Mouse (Mus musculus): ENCODE results near the gene Pabpc4. TPM values are rescaled to one million over a fixed set of nuclear protein-coding genes. Genes with fewer than 3 reads are reported as not detected.

Pabpc4 gene
- total and polyA plus RNA-seq, 3 experiments = 206 to 444 (median 318) TPM

DNA sequence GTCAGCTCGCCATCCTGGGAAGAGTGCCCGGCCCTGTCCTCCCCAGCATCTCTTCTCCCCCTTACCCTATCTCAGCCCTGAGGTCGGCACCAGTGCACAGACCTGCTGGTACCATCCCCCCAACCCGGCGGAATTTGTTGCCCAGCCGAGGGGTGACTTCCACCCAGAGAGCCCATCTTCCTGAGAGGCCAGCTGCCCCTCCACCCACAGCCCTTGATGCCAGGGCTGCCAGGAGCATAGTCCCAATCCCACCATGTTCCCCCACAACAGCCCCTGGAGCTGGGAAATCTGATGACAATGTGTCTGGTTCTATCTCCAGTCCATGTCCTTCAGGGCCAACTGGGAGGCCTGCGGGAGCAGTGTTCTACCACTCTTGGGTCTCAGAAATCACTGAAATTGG, 15.9 kb upstream of the Pabpc4 start:
- H3K4me1 ChIP-seq (ENCODE audit: control insufficient read depth in 1 of 2, insufficient read depth in 2 of 2) = no peaks in the 10 kb centered on the region
- H3K4me2 ChIP-seq (ENCODE audit: insufficient read depth, low read depth, poor library complexity, severe bottlenecking) = no peak overlapping the region
- DNase-seq (ENCODE audit: extremely low read depth) = no peak
- in situ Hi-C loops (cut with MboI; ENCODE audit: low pct_ligation_motif_present, low pct_unique_long_range_greater_than_20kb, low sequenced_read_pairs) = no loop called here
- no peaks in the 10 kb centered on the region for H3K36me3 ChIP-seq (replicated peaks in 1 of 2; ENCODE audit: control insufficient read depth in 1 of 2, insufficient read depth in 1 of 2, low read length in 1 of 2)
- H3K79me2 ChIP-seq (replicated peaks; ENCODE audit: control insufficient read depth, extremely low read depth, insufficient read depth, poor library complexity, severe bottlenecking) = no peaks in the 10 kb centered on the region
- dilution Hi-C loops (cut with MboI; ENCODE audit: extremely low pct_ligation_motif_present, extremely low pct_unique_long_range_greater_than_20kb, low sequenced_read_pairs) = no loop called here
- no peak overlapping the region for H3K27ac ChIP-seq (ENCODE audit: insufficient read depth, low read depth)
- H3K9me3 ChIP-seq (replicated peaks; ENCODE audit: low read length) = no peaks in the 10 kb centered on the region
- H3K27me3 ChIP-seq (replicated peaks) = peaks cover 82% of the 10 kb centered on the region
- no peak overlapping the region for H3K4me3 ChIP-seq (replicated peaks in 1 of 3; ENCODE audit: low read depth in 2 of 3, low read length in 2 of 3, poor library complexity in 1 of 3)
- H3K9ac ChIP-seq (ENCODE audit: insufficient read depth, low read depth) = no peak overlapping the region
- no peak for TF ChIP-seq UBTF (IDR thresholded peaks at IDR 0.05; ENCODE audit: low read depth, low read length)
- TF ChIP-seq KAT2A (IDR thresholded peaks at IDR 0.05; ENCODE audit: insufficient replicate concordance, low read length) = no peak
- no peak for TF ChIP-seq E2F4 (IDR thresholded peaks at IDR 0.05; ENCODE audit: insufficient replicate concordance, low read depth, low read length)
- no peak for TF ChIP-seq CHD1 (IDR thresholded peaks at IDR 0.05; ENCODE audit: low read depth, low read length)
- no peak for TF ChIP-seq PAX5 (IDR thresholded peaks at IDR 0.05; ENCODE audit: low read length)
- no peak for TF ChIP-seq USF2 (conservative IDR thresholded peaks at IDR 0.05; ENCODE audit: low read depth, low read length)
- TF ChIP-seq MAX (IDR thresholded peaks at IDR 0.05; ENCODE audit: low read length) = no peak
- no peak for TF ChIP-seq TCF12 (IDR thresholded peaks at IDR 0.05; ENCODE audit: low read depth, low read length)
- no peak for TF ChIP-seq MAZ (IDR thresholded peaks at IDR 0.05; ENCODE audit: low read depth, low read length)
- no peak for TF ChIP-seq MXI1 (IDR thresholded peaks at IDR 0.05; ENCODE audit: low read depth, low read length)
- no peak for TF ChIP-seq ELF1 (IDR thresholded peaks at IDR 0.05; ENCODE audit: low read depth, low read length)
- TF ChIP-seq JUND (conservative IDR thresholded peaks at IDR 0.05; ENCODE audit: low read depth, low read length) = no peak
- no peak for TF ChIP-seq MAFK (IDR thresholded peaks at IDR 0.05; ENCODE audit: insufficient replicate concordance, low read length)
- TF ChIP-seq EP300 (IDR thresholded peaks at IDR 0.05; ENCODE audit: low read length) = no peak
- TF ChIP-seq RCOR1 (conservative IDR thresholded peaks at IDR 0.05; ENCODE audit: low read depth, low read length) = no peak
- TF ChIP-seq CTCF (conservative IDR thresholded peaks at IDR 0.05 in 1 of 2, IDR thresholded peaks at IDR 0.05 in 1 of 2; ENCODE audit: low read depth in 2 of 2, low read length in 2 of 2) = no peak
- TF ChIP-seq ZNF384 (IDR thresholded peaks at IDR 0.05; ENCODE audit: low read depth, low read length) = no peak
- TF ChIP-seq MYC (IDR thresholded peaks at IDR 0.05; ENCODE audit: low read depth, low read length) = no peak

DNA sequence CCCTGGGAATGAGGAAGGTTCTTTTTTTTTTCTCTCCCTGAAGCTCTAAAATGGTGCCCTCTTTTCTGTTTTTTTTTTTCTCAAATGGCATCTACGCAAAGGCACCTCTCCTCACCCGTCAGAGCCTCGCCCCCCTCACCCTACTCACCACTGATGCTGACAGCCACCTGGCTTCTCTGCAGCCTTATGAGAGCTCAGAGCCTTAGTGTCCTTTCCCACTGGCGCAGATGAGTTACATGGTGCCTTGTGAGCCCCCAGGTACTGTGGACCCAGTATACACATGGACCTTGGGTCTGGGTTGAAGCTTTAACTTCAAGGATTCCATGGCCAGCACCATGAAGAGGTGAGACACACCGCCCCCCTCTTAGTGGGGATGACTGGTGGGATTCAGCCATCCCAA, 15.5 kb upstream of the Pabpc4 start:
- Histone ChIP-seq H3K9ac (ENCODE audit: insufficient read depth, low read depth) (no peak overlapping the region), H3K27me3 (replicated peaks) (peaks cover 79% of the 10 kb centered on the region), H3K9me3 (replicated peaks; ENCODE audit: low read length) (no peaks in the 10 kb centered on the region), H3K4me3 (replicated peaks in 1 of 3; ENCODE audit: low read depth in 2 of 3, low read length in 2 of 3, poor library complexity in 1 of 3) (no peak overlapping the region), H3K4me2 (ENCODE audit: insufficient read depth, low read depth, poor library complexity, severe bottlenecking) (no peak overlapping the region), H3K4me1 (ENCODE audit: control insufficient read depth in 1 of 2, insufficient read depth in 2 of 2) (peaks cover 0 to 2% of the 10 kb centered on the region in 2 experiments; a peak in 2 of 4 replicates), H3K36me3 (replicated peaks in 1 of 2; ENCODE audit: control insufficient read depth in 1 of 2, insufficient read depth in 1 of 2, low read length in 1 of 2) (no peaks in the 10 kb centered on the region), H3K27ac (ENCODE audit: insufficient read depth, low read depth) (no peak overlapping the region), H3K79me2 (replicated peaks; ENCODE audit: control insufficient read depth, extremely low read depth, insufficient read depth, poor library complexity, severe bottlenecking) (no peaks in the 10 kb centered on the region)
- in situ Hi-C loops (cut with MboI; ENCODE audit: low pct_ligation_motif_present, low pct_unique_long_range_greater_than_20kb, low sequenced_read_pairs) (no loop called here), dilution Hi-C loops (cut with MboI; ENCODE audit: extremely low pct_ligation_motif_present, extremely low pct_unique_long_range_greater_than_20kb, low sequenced_read_pairs) (no loop called here)
- no peak for DNase-seq (ENCODE audit: extremely low read depth)
- TF ChIP-seq CHD1 (IDR thresholded peaks at IDR 0.05; ENCODE audit: low read depth, low read length) = no peak
- no peak for TF ChIP-seq USF1 (IDR thresholded peaks at IDR 0.05; ENCODE audit: low read depth, low read length)
- TF ChIP-seq SIN3A (IDR thresholded peaks at IDR 0.05; ENCODE audit: low read length) = no peak
- TF ChIP-seq ZMIZ1 (IDR thresholded peaks at IDR 0.05; ENCODE audit: low read depth, low read length) = no peak
- no peak for TF ChIP-seq ZC3H11A (IDR thresholded peaks at IDR 0.05; ENCODE audit: low read depth, low read length)
- TF ChIP-seq CHD2 (IDR thresholded peaks at IDR 0.05; ENCODE audit: low read length) = no peak
- no peak for TF ChIP-seq TCF12 (IDR thresholded peaks at IDR 0.05; ENCODE audit: low read depth, low read length)
- no peak for TF ChIP-seq JUN (IDR thresholded peaks at IDR 0.05; ENCODE audit: insufficient read depth, low read depth, low read length)
